Mouse (Mus musculus) midbrain, postnatal 0 days (tissue): ENCODE data around the gene Paf1. TPM values are rescaled to one million over a fixed set of nuclear protein-coding genes. Genes with fewer than 3 reads are reported as not detected.

Experiments used
- ATAC-seq: fragments of 200-750 bp; cut with Nextera tagmentation; 2 replicates; pipeline ENCODE4 v1.8.0; 2017; ENCODE audit warnings: moderate number of reproducible peaks, mild to moderate bottlenecking, moderate TSS enrichment, moderate library complexity; ENCODE audit not compliant: low FRiP score
- DNase-seq: peaks from one replicate; pipeline ENCODE4 v3.0.0-alpha.2; 2015; ENCODE audit warnings: low spot score
- H3K27ac ChIP-seq: fragments of 300-500 bp; sonication (generic); 2 replicates; pipeline ENCODE4 v1.5.1; 2014; ENCODE audit warnings: low read depth, mild to moderate bottlenecking, low read length, mixed read lengths
- H3K27me3 ChIP-seq: fragments of 300-500 bp; sonication (generic); 2 replicates; pipeline ENCODE4 v1.6.1; 2014; ENCODE audit warnings: low read length, control low read depth, mixed read lengths; ENCODE audit not compliant: insufficient read depth
- H3K36me3 ChIP-seq: fragments of 300-500 bp; sonication (generic); 2 replicates; pipeline ENCODE4 v1.6.1; 2014; ENCODE audit warnings: low read length, control low read depth, mixed read lengths; ENCODE audit not compliant: insufficient read depth
- H3K4me1 ChIP-seq: fragments of 300-500 bp; sonication (generic); 2 replicates; pipeline ENCODE4 v1.6.1; 2014; ENCODE audit warnings: mild to moderate bottlenecking, control low read depth, antibody characterized with exemption, low read length, mixed read lengths; ENCODE audit not compliant: insufficient read depth
- H3K4me2 ChIP-seq: fragments of 300-500 bp; sonication (generic); 2 replicates; pipeline ENCODE4 v1.6.1; 2014; ENCODE audit warnings: low read depth, mild to moderate bottlenecking, low read length, mixed read lengths; ENCODE audit not compliant: poor library complexity, severe bottlenecking
- H3K4me3 ChIP-seq: fragments of 300-500 bp; sonication (generic); 2 replicates; pipeline ENCODE4 v1.5.1; 2014; ENCODE audit warnings: low read depth, mild to moderate bottlenecking, low read length, moderate library complexity
- H3K9ac ChIP-seq: fragments of 300-500 bp; sonication (generic); replicated peaks from 2 replicates; pipeline ENCODE4 v1.6.1; 2014; ENCODE audit warnings: mild to moderate bottlenecking, low read length, moderate library complexity, mixed read lengths; ENCODE audit not compliant: poor library complexity, severe bottlenecking
- H3K9me3 ChIP-seq: fragments of 300-500 bp; sonication (generic); 2 replicates; pipeline ENCODE4 v1.6.1; 2016; ENCODE audit warnings: low read length, control low read depth
- CTCF ChIP-seq: IDR thresholded peaks from 2 replicates; pipeline ENCODE4 v1.5.1; 2016; ENCODE audit warnings: antibody characterized with exemption, mild to moderate bottlenecking
- WGBS: fragments of 180-500 bp; shearing (Covaris S2); extraction: QIAGEN DNeasy Blood & Tissue Kit; methylation state at CpG from one replicate; pipeline ENCODE4 v1.1.7; 2014; 5-methylcytosine and 5-hydroxymethylcytosine counted together
- polyA plus RNA-seq: library from polyadenylated mRNA; unstranded; fragments of >200 nt; fragmentation: Nextera tagmentation; extraction: Ambion mirVana; gene quantifications from 2 replicates; pipeline ENCODE4 v1.2.1, GENCODE M21; 2015
- total RNA-seq: library from RNA; depleted of rRNA; stranded (reverse); fragments of >200 nt; gene quantifications from 2 replicates; pipeline ENCODE4 v1.2.3, GENCODE M21; 2014; rRNA removed

The Paf1 gene
- total and polyA plus RNA-seq, 2 experiments from 2014 or later: 84.2 to 89.3 TPM

DNA sequence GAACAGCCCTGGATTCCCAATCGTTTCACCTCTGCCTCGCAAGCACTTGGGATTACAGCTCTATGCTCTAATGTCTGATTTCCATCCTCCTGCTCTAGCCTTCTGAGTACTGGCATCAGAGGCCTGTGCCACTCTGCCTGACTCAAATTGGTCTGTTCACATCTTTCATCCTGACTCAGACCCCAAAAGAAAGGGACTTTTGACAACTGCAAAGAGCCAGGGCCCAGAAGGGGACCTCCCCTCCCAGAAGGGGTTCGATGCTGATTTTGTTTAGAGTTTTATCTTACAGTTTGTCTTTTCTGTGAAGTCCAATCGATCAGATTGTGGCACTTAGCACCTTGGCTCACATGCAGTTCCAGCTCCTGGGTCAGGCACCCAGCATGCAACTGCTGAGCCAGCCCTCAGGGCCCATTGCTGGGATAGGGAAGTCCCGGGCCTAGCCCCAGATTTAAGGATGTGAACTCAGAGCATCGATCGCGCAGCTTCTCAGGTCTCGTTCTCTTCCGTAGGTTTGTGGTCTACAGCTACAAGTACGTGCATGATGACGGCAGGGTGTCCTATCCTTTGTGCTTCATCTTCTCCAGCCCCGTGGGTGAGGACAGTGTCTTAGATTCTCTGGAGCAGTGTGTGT is 51.7 kb downstream of the Paf1 start:
- Histone ChIP-seq H3K9me3 (no peaks in the 10 kb centered on the region), H3K27ac (no peak overlapping the region), H3K4me2 (no peak overlapping the region), H3K4me3 (no peak overlapping the region), H3K27me3 (no peaks in the 10 kb centered on the region), H3K4me1 (peaks cover 4% of the 10 kb centered on the region; the same call in 1 of the 2 replicates), H3K36me3 (no peaks in the 10 kb centered on the region), H3K9ac (no peak overlapping the region)
- DNase-seq (no peak), ATAC-seq (no peak)
- 85% methylated on average over 13 of the region's 13 CpGs for WGBS
- no peak for TF ChIP-seq CTCF

DNA sequence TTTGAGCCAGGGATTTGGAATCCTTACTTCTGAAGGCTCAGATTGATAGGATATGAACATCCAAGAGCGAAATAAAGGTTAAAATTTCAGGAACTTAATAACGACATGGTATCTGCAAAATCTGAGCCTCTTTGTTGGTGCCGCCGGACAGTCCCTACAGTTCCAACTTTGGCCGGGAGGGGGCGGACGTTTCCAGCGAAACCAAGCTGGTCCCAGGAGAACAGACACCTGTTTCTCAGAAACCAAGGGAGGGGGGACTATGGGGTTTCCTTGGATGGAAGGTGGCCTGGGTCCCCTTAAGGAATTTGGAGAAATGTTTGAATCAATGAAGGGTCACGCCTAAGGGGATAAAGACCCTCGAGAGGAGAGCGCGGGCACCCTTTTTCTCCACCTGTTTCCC is 53.7 kb downstream of the Paf1 start:
- Histone ChIP-seq H3K4me1 (peaks cover 4% of the 10 kb centered on the region; the same call in 1 of the 2 replicates), H3K9ac (no peak overlapping the region), H3K4me3 (no peak overlapping the region), H3K27ac (no peak overlapping the region), H3K9me3 (no peaks in the 10 kb centered on the region), H3K36me3 (no peaks in the 10 kb centered on the region), H3K4me2 (no peak overlapping the region), H3K27me3 (no peaks in the 10 kb centered on the region)
- WGBS: 7% methylated on average over 12 of the region's 12 CpGs
- DNase-seq (peak; percentile 74), ATAC-seq (no peak)
- TF ChIP-seq CTCF: peak; percentile 89

GRCm38 (mm10) chr7:28447101-28447830 is 54.5 kb downstream of the Paf1 start:
- DNase-seq (peak; percentile 21), ATAC-seq (no peak)
- Histone ChIP-seq H3K4me1 (peaks cover 4% of the 10 kb centered on the region; the same call in 1 of the 2 replicates), H3K9ac (peak overlapping the region; percentile 24; the same call in 1 of the 2 replicates), H3K4me3 (no peak overlapping the region), H3K36me3 (no peaks in the 10 kb centered on the region), H3K27me3 (no peaks in the 10 kb centered on the region), H3K4me2 (no peak overlapping the region), H3K9me3 (no peaks in the 10 kb centered on the region), H3K27ac (no peak overlapping the region)
- WGBS: 22% methylated on average over 12 of the region's 12 CpGs
- no peak for TF ChIP-seq CTCF

DNA sequence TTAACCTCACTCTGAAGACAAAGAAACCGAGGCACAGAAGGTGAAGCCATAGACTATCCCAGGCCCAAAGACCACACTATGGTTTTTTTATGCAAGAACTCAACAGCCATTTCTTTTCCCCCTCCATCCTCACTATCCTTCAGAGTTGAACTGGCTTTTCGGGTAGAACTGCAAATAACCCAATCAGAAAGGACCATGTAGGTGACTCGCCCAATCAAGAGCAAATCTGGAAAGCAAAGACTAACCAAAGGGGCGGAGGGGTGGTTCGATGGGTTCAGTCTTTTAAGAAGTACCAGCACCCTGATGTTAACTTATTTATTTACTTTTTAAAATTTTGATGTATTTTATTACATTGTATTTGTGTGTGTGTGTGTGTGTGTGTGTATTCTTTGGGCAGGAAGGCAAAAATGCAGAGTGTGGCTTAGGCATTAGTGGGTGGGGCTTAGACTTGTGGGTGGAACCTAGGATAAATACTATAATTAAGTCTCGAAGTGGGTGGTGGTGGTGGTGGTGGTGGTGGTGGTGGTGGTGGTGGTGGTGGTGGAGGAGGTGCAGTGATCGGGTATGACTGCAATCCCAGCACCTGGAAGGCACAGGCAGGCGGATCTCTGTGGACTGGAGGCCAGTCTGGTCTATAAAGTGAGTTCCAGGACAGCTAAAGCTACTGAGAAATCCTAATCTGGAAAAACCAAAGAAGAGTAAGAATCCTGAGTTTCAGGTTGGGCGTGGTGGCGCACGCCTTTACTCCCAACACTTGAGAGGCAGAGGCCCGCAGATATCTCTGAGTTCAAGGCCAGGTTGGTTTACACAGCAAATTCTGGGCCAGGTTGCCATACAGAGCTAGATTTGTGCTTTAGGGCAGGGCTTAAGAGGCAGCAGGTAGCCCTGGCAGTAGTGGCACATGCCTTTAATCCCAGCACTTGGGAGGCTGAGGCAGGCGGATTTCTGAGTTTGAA is 55.4 kb downstream of the Paf1 start:
- H3K36me3 ChIP-seq: no peaks in the 10 kb centered on the region
- no peak for ATAC-seq
- DNase-seq: no peak
- H3K27me3 ChIP-seq: no peaks in the 10 kb centered on the region
- no peak overlapping the region for H3K4me2 ChIP-seq
- H3K4me3 ChIP-seq: no peak overlapping the region
- WGBS: 74% methylated on average over 13 of the region's 13 CpGs
- no peak overlapping the region for H3K9ac ChIP-seq
- H3K27ac ChIP-seq: no peak overlapping the region
- TF ChIP-seq CTCF: no peak
- H3K4me1 ChIP-seq: peaks cover 4% of the 10 kb centered on the region; the same call in 1 of the 2 replicates
- no peaks in the 10 kb centered on the region for H3K9me3 ChIP-seq

Other genes starting within 250 kb of the Paf1 start
- 31.9 and 34.4 TPM in 2 replicates for gene Fbl, start 223.2 kb upstream of the Paf1 start, total RNA-seq
- 51.9 and 60.9 TPM in 2 replicates for gene Fbl, start 223.2 kb upstream of the Paf1 start, polyA plus RNA-seq
- 28.8 and 33.3 TPM in 2 replicates for gene Dyrk1b, start 213.5 kb upstream of the Paf1 start, total RNA-seq
- 8.0 TPM in 2 replicates for gene Dyrk1b, start 213.5 kb upstream of the Paf1 start, polyA plus RNA-seq
- 78.8 and 81.3 TPM in 2 replicates for gene Eid2, start 125.1 kb upstream of the Paf1 start, total RNA-seq
- gene Eid2, start 125.1 kb upstream of the Paf1 start, polyA plus RNA-seq: 21.2 and 29.0 TPM in 2 replicates
- 44.0 and 64.2 TPM in 2 replicates for gene Eid2b, start 115.2 kb upstream of the Paf1 start, total RNA-seq
- gene Eid2b, start 115.2 kb upstream of the Paf1 start, polyA plus RNA-seq: 50.9 and 52.8 TPM in 2 replicates
- 0.61 and 1.3 TPM in 2 replicates for gene Selenov, start 101.8 kb upstream of the Paf1 start, total RNA-seq
- gene Selenov, start 101.8 kb upstream of the Paf1 start, polyA plus RNA-seq: 3.5 and 6.3 TPM in 2 replicates
- gene Dll3, start 90.7 kb upstream of the Paf1 start, total RNA-seq: 8.6 and 17.3 TPM in 2 replicates
- 17.6 and 18.1 TPM in 2 replicates for gene Dll3, start 90.7 kb upstream of the Paf1 start, polyA plus RNA-seq
- 59.2 and 76.3 TPM in 2 replicates for gene Timm50, start 80.9 kb upstream of the Paf1 start, total RNA-seq
- gene Timm50, start 80.9 kb upstream of the Paf1 start, polyA plus RNA-seq: 112 and 120 TPM in 2 replicates
- gene Supt5, start 54.2 kb upstream of the Paf1 start, total RNA-seq: 99.5 and 104 TPM in 2 replicates
- gene Supt5, start 54.2 kb upstream of the Paf1 start, polyA plus RNA-seq: 84.8 and 86.1 TPM in 2 replicates
- gene Rps16, start 42.3 kb upstream of the Paf1 start, total RNA-seq: 158 and 163 TPM in 2 replicates
- gene Rps16, start 42.3 kb upstream of the Paf1 start, polyA plus RNA-seq: 536 and 539 TPM in 2 replicates
- 15.3 and 19.4 TPM in 2 replicates for gene Plekhg2, start 20.4 kb upstream of the Paf1 start, total RNA-seq
- gene Plekhg2, start 20.4 kb upstream of the Paf1 start, polyA plus RNA-seq: 7.9 and 8.0 TPM in 2 replicates
- 3.0 and 4.1 TPM in 2 replicates for gene Zfp36, start 12.7 kb upstream of the Paf1 start, total RNA-seq
- 2.9 and 3.4 TPM in 2 replicates for gene Zfp36, start 12.7 kb upstream of the Paf1 start, polyA plus RNA-seq
- gene Med29, start 243 bp upstream of the Paf1 start, total RNA-seq: 30.7 and 37.9 TPM in 2 replicates
- 41.6 and 43.2 TPM in 2 replicates for gene Med29, start 243 bp upstream of the Paf1 start, polyA plus RNA-seq
- gene Gmfg, start 44.5 kb downstream of the Paf1 start, total RNA-seq: 4.3 TPM in 1 of 2 replicates, not detected in the other
- 3.4 and 4.0 TPM in 2 replicates for gene Gmfg, start 44.5 kb downstream of the Paf1 start, polyA plus RNA-seq
- 132 and 137 TPM in 2 replicates for gene Lrfn1, start 59.0 kb downstream of the Paf1 start, total RNA-seq
- 18.4 and 20.6 TPM in 2 replicates for gene Lrfn1, start 59.0 kb downstream of the Paf1 start, polyA plus RNA-seq
- not detected in 2 replicates for gene Ifnl2, start 117.5 kb downstream of the Paf1 start, total RNA-seq
- not detected in 2 replicates for gene Ifnl2, start 117.5 kb downstream of the Paf1 start, polyA plus RNA-seq
- not detected in 2 replicates for gene Ifnl3, start 129.9 kb downstream of the Paf1 start, total RNA-seq
- not detected in 2 replicates for gene Ifnl3, start 129.9 kb downstream of the Paf1 start, polyA plus RNA-seq
- not detected in 2 replicates for gene Sycn, start 147.9 kb downstream of the Paf1 start, total RNA-seq
- gene Sycn, start 147.9 kb downstream of the Paf1 start, polyA plus RNA-seq: not detected in 2 replicates
- gene Nccrp1, start 154.3 kb downstream of the Paf1 start, total RNA-seq: 1.4 TPM in 1 of 2 replicates, not detected in the other
- gene Nccrp1, start 154.3 kb downstream of the Paf1 start, polyA plus RNA-seq: 0.16 and 0.47 TPM in 2 replicates
- 48.2 and 56.0 TPM in 2 replicates for gene Samd4b, start 205.2 kb downstream of the Paf1 start, total RNA-seq
- gene Samd4b, start 205.2 kb downstream of the Paf1 start, polyA plus RNA-seq: 17.6 and 19.2 TPM in 2 replicates
- 13.3 and 19.8 TPM in 2 replicates for gene Pak4, start 205.2 kb downstream of the Paf1 start, total RNA-seq
- gene Pak4, start 205.2 kb downstream of the Paf1 start, polyA plus RNA-seq: 8.9 and 9.6 TPM in 2 replicates
- gene Acp7, start 238.4 kb downstream of the Paf1 start, total RNA-seq: 1.3 and 2.6 TPM in 2 replicates
- gene Acp7, start 238.4 kb downstream of the Paf1 start, polyA plus RNA-seq: 0.22 and 0.55 TPM in 2 replicates